Mouse (Mus musculus) limb, embryonic 12.5 days (tissue): ENCODE results near the gene Cd55. TPM values are rescaled to one million over a fixed set of nuclear protein-coding genes. Genes with fewer than 3 reads are reported as not detected.
"Not testable (repeated sequence)": the region's sequence is repeated elsewhere in the genome, so short reads cannot be mapped to it uniquely, and the experiment has no call there.

Experiments used
- ATAC-seq: fragments of 200-750 bp; cut with Nextera tagmentation; 2 replicates; pipeline ENCODE4 v1.8.0; 2017; ENCODE audit warnings: low read depth, moderate TSS enrichment; ENCODE audit not compliant: insufficient number of reproducible peaks, insufficient read depth, low FRiP score, low TSS enrichment
- H3K27ac ChIP-seq: fragments of 300-500 bp; sonication (generic); 2 replicates; pipeline ENCODE4 v1.5.1; 2016; ENCODE audit warnings: mild to moderate bottlenecking, moderate library complexity
- H3K27me3 ChIP-seq: fragments of 300-500 bp; sonication (generic); 2 replicates; pipeline ENCODE4 v1.6.1; 2016; ENCODE audit warnings: mild to moderate bottlenecking, moderate library complexity
- H3K36me3 ChIP-seq: fragments of 300-500 bp; sonication (generic); 2 replicates; pipeline ENCODE4 v1.6.1; 2016; ENCODE audit warnings: mild to moderate bottlenecking, moderate library complexity
- H3K4me1 ChIP-seq: fragments of 300-500 bp; sonication (generic); replicated peaks from 2 replicates; pipeline ENCODE4 v1.6.1; 2016
- H3K4me2 ChIP-seq: fragments of 300-500 bp; sonication (generic); 2 replicates; pipeline ENCODE4 v1.6.1; 2016; ENCODE audit warnings: mild to moderate bottlenecking, moderate library complexity
- H3K4me3 ChIP-seq: fragments of 300-500 bp; sonication (generic); replicated peaks from 2 replicates; pipeline ENCODE4 v1.5.1; 2016; ENCODE audit warnings: mild to moderate bottlenecking
- H3K9ac ChIP-seq: fragments of 300-500 bp; sonication (generic); replicated peaks from 2 replicates; pipeline ENCODE4 v1.6.1; 2016; ENCODE audit warnings: mild to moderate bottlenecking, moderate library complexity
- H3K9me3 ChIP-seq: fragments of 300-500 bp; sonication (generic); 2 replicates; pipeline ENCODE4 v1.6.1; 2016; ENCODE audit warnings: mild to moderate bottlenecking, moderate library complexity
- WGBS: fragments of 180-500 bp; shearing (Covaris S2); methylation state at CpG from one replicate; pipeline ENCODE4 v1.1.7; 2016; 5-methylcytosine and 5-hydroxymethylcytosine counted together
- polyA plus RNA-seq: library from polyadenylated mRNA; unstranded; fragments of >200 nt; fragmentation: Nextera tagmentation; extraction: Ambion mirVana; gene quantifications from 2 replicates; pipeline ENCODE4 v1.2.1, GENCODE M21; 2016

Gene Cd55
- polyA plus RNA-seq, 1 experiment from 2014 or later: 1.8 TPM

DNA sequence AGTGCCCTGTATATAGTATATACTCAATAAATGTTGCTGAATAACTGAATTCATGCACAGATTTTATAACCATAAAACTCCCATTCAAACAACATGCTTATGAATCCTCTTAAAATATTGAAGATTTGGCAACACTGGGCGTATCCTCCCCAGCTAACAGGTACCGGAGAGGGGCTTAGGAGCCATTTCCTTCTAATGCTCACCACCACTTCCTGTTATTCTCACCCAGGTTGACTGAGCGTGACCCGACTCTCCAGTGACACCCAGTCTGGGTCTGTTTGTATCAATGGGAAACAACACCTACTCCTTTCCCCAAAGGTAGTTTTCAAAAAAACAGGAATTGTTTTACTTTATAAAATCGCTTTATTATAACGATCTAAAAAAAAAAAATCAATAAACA, 12.4 kb upstream of the Cd55 start:
- WGBS: 82% methylated on average over 6 of the region's 6 CpGs
- Histone ChIP-seq H3K27ac (no peak overlapping the region), H3K9ac (no peak overlapping the region), H3K36me3 (no peaks in the 10 kb centered on the region), H3K27me3 (no peaks in the 10 kb centered on the region), H3K9me3 (no peaks in the 10 kb centered on the region), H3K4me1 (no peaks in the 10 kb centered on the region), H3K4me3 (no peak overlapping the region), H3K4me2 (no peak overlapping the region)
- no peak for ATAC-seq

DNA sequence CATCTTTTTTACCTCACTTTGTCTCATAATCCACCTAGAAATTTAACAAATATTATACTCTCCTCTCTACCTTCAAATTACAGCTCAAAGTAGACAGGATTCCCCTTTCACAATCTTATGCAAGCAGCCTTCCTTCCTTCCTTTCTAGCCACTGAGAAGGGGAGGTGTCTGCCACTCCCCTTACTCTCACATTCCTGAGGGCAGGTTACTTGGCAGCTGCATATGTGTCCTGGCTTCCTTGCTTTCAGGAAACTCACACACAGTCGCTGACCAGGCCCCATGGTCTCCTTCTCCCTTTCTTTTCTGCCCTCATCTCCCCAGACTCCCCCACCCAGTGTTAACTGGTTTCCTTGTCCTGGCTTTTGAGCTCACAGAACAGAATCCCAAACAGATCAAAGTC, 11.7 kb upstream of the Cd55 start:
- H3K9ac ChIP-seq: no peak overlapping the region
- no peak overlapping the region for H3K27ac ChIP-seq
- WGBS: 4% methylated on average over 1 of the region's 1 CpGs
- H3K36me3 ChIP-seq: no peaks in the 10 kb centered on the region
- H3K9me3 ChIP-seq: no peaks in the 10 kb centered on the region
- no peaks in the 10 kb centered on the region for H3K27me3 ChIP-seq
- ATAC-seq: no peak
- H3K4me3 ChIP-seq: no peak overlapping the region
- H3K4me1 ChIP-seq: no peaks in the 10 kb centered on the region
- no peak overlapping the region for H3K4me2 ChIP-seq

DNA sequence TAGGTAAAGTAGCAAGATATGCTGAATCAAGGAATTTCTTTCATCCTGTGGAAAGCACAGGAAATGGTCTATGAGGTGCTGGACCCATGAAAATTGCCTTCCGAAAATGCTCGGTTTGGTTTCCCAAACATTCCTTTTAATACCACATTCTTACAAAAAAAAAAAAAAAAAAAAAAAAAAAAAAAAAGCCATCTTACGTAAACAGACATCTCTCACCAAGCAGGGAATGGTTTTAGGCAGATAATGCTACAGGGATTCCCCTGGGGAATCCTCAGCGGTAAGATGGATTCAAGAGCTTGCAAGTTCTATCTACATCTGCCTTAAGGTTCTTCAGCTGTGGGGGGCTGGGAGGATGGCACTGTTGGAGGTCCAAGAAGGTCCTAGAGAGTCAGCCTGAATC, 7.5 kb upstream of the Cd55 start:
- Histone ChIP-seq H3K4me2 (no peak overlapping the region), H3K9me3 (no peaks in the 10 kb centered on the region), H3K27ac (no peak overlapping the region), H3K4me3 (no peak overlapping the region), H3K36me3 (no peaks in the 10 kb centered on the region), H3K27me3 (no peaks in the 10 kb centered on the region), H3K9ac (no peak overlapping the region), H3K4me1 (no peaks in the 10 kb centered on the region)
- ATAC-seq: no peak
- WGBS: 88% methylated on average over 4 of the region's 4 CpGs

DNA sequence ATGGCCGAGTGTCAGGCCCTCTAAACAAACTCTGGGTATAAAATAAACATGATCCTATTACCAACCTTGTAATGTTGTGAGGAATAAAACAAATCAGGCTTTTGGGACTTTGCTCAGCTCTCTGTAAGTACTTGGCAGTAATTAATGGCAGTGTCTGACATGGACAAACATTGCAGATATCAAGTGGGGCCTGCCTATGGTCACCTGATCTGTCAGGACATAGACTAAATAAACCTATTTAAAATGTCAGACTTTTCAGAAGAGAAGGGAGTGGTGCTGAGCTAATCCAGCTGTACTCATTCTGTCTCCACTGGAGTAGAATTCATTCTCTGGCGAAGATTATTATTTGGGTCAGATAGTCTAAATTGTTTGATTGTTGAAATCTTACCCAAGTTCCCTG, 4.9 kb upstream of the Cd55 start:
- Histone ChIP-seq H3K27ac (no peak overlapping the region), H3K4me1 (no peaks in the 10 kb centered on the region), H3K27me3 (0 out of 2 replicates have a peak, but pooled peaks cover 3% of the 10 kb centered on the region), H3K36me3 (no peaks in the 10 kb centered on the region), H3K4me2 (no peak overlapping the region), H3K9me3 (no peaks in the 10 kb centered on the region), H3K4me3 (no peak overlapping the region), H3K9ac (no peak overlapping the region)
- 81% methylated on average over 2 of the region's 2 CpGs for WGBS
- ATAC-seq: no peak

DNA sequence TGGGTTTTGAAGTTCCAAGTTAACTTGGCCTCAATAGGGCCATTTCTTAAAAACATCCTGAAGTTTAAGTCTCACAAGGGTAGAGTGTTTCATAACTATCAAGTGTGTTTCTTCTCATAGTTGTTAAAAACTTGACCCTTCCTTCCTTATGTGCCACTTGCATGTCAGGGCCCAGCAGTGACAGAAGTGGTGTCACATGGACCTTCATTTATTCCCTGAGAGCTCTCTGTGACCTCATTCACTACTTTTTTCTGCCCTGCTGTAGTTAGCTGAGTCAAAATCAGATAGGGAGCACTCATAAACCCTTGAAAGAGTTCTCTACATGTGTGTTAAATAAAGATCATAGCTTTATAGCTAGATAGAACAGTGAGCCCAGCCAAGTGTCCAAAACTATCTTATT, 1.6 kb upstream of the Cd55 start:
- ATAC-seq: no peak
- no peaks in the 10 kb centered on the region for H3K4me1 ChIP-seq
- H3K9me3 ChIP-seq: no peaks in the 10 kb centered on the region
- H3K9ac ChIP-seq: no peak overlapping the region
- no peak overlapping the region for H3K4me2 ChIP-seq
- H3K27me3 ChIP-seq: 0 out of 2 replicates have a peak, but pooled peaks cover 3% of the 10 kb centered on the region
- no peaks in the 10 kb centered on the region for H3K36me3 ChIP-seq
- H3K27ac ChIP-seq: no peak overlapping the region
- H3K4me3 ChIP-seq: no peak overlapping the region

DNA sequence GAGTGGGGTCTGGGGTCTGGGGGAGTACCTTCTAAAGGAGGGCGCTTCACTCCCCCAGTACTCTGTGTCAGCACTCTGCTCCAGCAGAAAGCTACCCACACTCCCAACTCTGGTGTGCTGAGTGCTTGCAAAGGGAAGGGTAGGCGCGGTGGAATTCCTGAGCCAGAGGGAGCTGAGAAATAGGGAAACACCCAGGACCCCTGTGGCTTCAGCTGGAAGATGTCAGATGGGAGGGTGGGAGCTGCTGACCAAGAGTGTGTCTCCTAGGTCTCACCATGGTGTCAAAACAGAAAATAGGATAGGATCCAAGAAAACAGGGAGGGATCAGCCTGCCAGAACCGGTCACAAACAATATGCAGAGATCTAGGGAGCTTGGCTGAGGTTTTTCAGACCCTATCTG, 323 bp upstream of the Cd55 start:
- no peak overlapping the region for H3K27ac ChIP-seq
- H3K9ac ChIP-seq: peak overlapping the region; percentile 58

DNA sequence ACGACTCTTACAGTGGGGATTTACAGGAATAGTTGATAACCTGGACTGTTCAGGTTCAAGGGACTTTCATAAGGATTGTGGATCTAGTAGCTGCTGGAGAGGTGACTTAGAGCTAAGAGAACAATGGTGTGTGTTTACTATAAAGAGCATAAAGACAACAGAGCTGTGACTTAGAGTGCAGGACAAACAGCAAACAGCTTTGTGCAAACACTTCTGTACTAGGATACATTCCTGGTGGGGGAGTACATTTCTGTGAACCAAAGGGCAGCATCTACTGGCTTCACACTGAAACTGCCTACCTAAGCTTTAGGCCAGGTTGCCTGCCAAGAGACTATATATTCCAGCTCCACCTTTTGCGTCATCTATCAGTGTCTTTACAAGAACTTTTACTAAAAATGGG, 7.4 kb downstream of the Cd55 start:
- no peak overlapping the region for H3K27ac ChIP-seq
- H3K9me3 ChIP-seq: no peaks in the 10 kb centered on the region
- H3K4me2 ChIP-seq: no peak overlapping the region
- H3K27me3 ChIP-seq: no peaks in the 10 kb centered on the region
- 85% methylated on average over 2 of the region's 2 CpGs for WGBS
- no peaks in the 10 kb centered on the region for H3K4me1 ChIP-seq
- no peak overlapping the region for H3K4me3 ChIP-seq
- no peak overlapping the region for H3K9ac ChIP-seq
- no peaks in the 10 kb centered on the region for H3K36me3 ChIP-seq
- ATAC-seq: no peak

More for the DNA sequence above, 323 bp upstream of the Cd55 start:
- peak overlapping the region; percentile 60 for H3K4me3 ChIP-seq
- H3K4me2 ChIP-seq: peak overlapping the region; percentile 86
- H3K4me1 ChIP-seq: no peaks in the 10 kb centered on the region
- ATAC-seq: peak; percentile 77; the same call in 1 of the 2 replicates
- 9% methylated on average over 4 of the region's 4 CpGs for whole genome bisulfite sequencing
- no peaks in the 10 kb centered on the region for H3K9me3 ChIP-seq
- H3K27me3 ChIP-seq: 0 out of 2 replicates have a peak, but pooled peaks cover 3% of the 10 kb centered on the region
- no peaks in the 10 kb centered on the region for H3K36me3 ChIP-seq

DNA sequence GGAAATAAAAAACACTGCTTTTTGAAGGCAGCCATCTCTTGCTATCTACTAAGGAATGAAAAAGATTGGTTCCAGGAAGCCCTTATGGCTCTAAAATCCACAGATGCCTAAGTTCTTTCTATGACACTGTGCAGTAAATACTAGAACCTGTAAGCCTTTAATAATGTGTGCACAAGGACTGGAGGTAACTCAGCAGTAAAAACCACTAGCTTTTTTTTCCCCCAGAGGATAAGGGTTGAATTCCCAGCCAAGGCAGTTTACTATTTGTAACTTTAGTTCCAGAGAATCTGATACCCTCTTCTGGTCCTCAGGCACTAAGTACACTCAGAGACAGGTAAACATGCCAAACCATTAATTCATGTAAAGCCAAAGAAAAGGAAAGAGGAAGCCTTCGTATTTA, 19.6 kb downstream of the Cd55 start:
- not testable (repeated sequence) for H3K27me3 ChIP-seq, H3K9me3 ChIP-seq, ATAC-seq, H3K4me3 ChIP-seq, H3K36me3 ChIP-seq, H3K4me1 ChIP-seq, H3K9ac ChIP-seq, H3K4me2 ChIP-seq, H3K27ac ChIP-seq
- WGBS: 49% methylated on average over 1 of the region's 1 CpGs

DNA sequence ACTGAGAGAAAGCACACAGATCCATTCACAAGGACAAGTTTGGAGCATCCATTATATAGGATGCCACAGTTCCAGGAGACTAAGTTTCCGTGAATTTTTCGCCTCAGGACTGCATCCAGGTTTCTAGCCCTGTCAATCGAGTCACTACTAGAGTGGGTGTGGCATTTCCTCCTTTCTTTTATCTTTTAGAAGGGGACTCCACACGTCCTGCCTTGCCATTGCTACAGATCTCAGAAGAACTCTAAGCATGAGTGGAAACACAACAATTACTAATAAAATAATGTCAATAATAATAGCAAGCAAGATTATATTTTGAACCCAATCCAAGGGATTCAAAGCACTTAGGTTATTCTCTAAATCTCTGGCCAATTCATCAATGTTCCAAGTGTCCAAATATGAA, 31.6 kb downstream of the Cd55 start:
- 77% methylated on average over 4 of the region's 4 CpGs for WGBS

DNA sequence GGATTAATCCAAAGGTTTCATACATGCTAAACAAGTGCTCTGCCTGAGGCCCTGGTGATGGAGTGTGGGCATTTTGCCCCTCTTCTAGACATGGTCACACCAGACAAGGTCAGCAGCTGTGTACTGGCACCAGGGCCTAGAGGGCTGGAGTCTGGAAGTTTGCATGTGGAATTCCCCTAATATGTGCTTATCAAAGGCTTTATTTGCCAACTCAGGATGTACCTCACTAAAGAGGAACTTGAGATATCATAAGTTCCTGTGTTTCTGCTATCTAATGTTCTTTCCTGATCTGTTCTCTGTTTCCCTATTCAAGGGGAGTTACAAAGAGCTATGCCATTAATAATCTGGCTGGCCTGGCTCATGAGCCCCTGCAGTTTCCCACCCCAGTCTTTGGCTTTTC, 33.9 kb downstream of the Cd55 start:
- not testable (repeated sequence) for H3K4me1 ChIP-seq, H3K4me3 ChIP-seq, ATAC-seq, H3K9me3 ChIP-seq, H3K9ac ChIP-seq, H3K27ac ChIP-seq, H3K36me3 ChIP-seq, H3K4me2 ChIP-seq, H3K27me3 ChIP-seq

More for the DNA sequence above, 31.6 kb downstream of the Cd55 start:
- Histone ChIP-seq H3K9me3 (0 out of 2 replicates have a peak, but pooled peaks cover 4% of the 10 kb centered on the region), H3K4me1 (no peaks in the 10 kb centered on the region), H3K4me2 (no peak overlapping the region), H3K9ac (no peak overlapping the region), H3K27me3 (no peaks in the 10 kb centered on the region), H3K4me3 (no peak overlapping the region), H3K27ac (no peak overlapping the region), H3K36me3 (no peaks in the 10 kb centered on the region)
- no peak for ATAC-seq

DNA sequence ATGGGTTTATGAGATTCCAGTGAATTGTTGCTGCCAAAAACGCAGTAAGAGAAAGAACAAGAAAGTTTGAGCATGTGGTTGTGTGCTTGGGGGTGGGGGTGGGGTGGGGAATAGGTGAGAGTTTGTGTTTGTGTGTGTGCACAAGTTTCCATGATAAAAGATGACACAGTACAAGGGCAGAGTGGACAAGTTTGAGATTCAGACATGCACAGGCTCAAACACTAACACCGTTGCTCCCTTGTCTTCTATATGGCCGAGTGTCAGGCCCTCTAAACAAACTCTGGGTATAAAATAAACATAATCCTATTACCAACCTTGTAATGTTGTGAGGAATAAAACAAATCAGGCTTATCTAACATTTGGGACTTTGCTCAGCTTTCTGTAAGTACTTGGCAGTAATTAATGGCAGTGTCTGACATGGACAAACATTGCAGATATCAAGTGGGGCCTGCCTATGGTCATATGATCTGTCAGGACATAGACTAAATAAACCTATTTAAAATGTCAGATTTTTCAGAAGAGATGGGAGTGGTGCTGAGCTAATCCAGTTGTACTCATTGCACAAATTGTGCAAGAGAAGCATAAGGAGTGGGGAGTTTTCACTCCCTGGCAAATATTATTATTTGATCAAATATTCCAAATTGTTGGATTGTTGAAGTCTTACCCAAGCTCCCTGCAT, 35.2 kb downstream of the Cd55 start:
- H3K4me2 ChIP-seq, H3K4me3 ChIP-seq, H3K9ac ChIP-seq, H3K27ac ChIP-seq, H3K9me3 ChIP-seq, H3K4me1 ChIP-seq, H3K36me3 ChIP-seq, ATAC-seq, H3K27me3 ChIP-seq: not testable (repeated sequence)
- WGBS: 74% methylated on average over 3 of the region's 3 CpGs

DNA sequence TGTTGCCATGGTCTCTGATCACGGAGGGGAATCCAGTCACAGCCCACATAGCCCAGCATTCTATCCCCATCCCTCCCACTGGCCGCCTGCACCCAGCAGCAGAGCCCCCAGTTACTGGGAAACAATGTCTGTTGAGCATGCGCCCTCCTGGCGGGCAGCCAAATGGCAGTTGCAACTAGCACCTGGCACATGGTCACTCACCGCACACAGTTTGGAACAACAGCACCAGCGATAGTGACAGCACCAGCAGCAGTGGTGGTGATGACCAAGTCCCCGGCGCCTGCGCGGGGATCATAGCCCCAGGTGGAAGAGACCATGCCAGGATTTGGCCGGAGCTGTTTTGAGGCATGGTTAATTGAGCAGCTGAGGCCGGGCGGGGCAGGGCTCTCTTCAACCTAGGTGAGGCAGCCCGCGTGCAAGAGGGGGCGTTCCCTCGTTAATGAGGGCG, 39.9 kb downstream of the Cd55 start, which contains the start of gene Cd55b:
Gene Cd55b (minus strand): TSS at position 346 of the 448 bp plus-strand sequence.
- Histone ChIP-seq H3K36me3 (no peaks in the 10 kb centered on the region), H3K4me2 (no peak within 1 kb of the TSS; the same call in 1 of the 2 replicates), H3K9ac (no peak within 1 kb of the TSS), H3K9me3 (no peaks in the 10 kb centered on the region), H3K4me3 (no peak within 1 kb of the TSS), H3K27me3 (no peaks in the 10 kb centered on the region), H3K4me1 (peaks cover 5% of the 10 kb centered on the region; the same call in 1 of the 2 replicates), H3K27ac (no peak within 1 kb of the TSS)
- ATAC-seq: 0 out of 2 replicates have a peak, but pooled peaks have one; percentile 52
- 53% methylated on average over 18 of the region's 18 CpGs for WGBS
